Mouse (Mus musculus) bone marrow macrophage, adult 2 months (primary cell): ENCODE measurements around the gene Lrp1. TPM values are rescaled to one million over a fixed set of nuclear protein-coding genes. Genes with fewer than 3 reads are reported as not detected.
A peak's percentile ranks its signal among the peaks of the same experiment; 100 is the strongest.

Source experiments
- H3K27ac ChIP-seq: 2 replicates; pipeline ENCODE4 v1.5.1; 2012; ENCODE audit warnings: low read depth, low read length; ENCODE audit not compliant: insufficient read depth
- H3K4me1 ChIP-seq: 2 replicates; pipeline ENCODE4 v1.6.1; 2012; ENCODE audit warnings: low read length; ENCODE audit not compliant: control insufficient read depth, insufficient read depth
- H3K4me3 ChIP-seq: 2 replicates; pipeline ENCODE4 v1.5.1; 2012; ENCODE audit warnings: mild to moderate bottlenecking, low read length, moderate library complexity; ENCODE audit not compliant: insufficient read depth
- CTCF ChIP-seq: IDR thresholded peaks from 2 replicates; pipeline ENCODE4 v1.5.1; 2012; ENCODE audit warnings: low read depth, mild to moderate bottlenecking, low read length, moderate library complexity
- POLR2A ChIP-seq: IDR thresholded peaks from 2 replicates; pipeline ENCODE4 v1.6.1; 2012; ENCODE audit warnings: mild to moderate bottlenecking, low read depth, low read length, borderline replicate concordance
- polyA plus RNA-seq: library from polyadenylated mRNA; stranded (reverse); fragments of >200 nt; gene quantifications from 2 replicates; pipeline ENCODE4 v1.2.4, GENCODE M21; 2012; ENCODE audit not compliant: missing spikeins, insufficient read depth, insufficient read length

Gene Lrp1
- polyA plus RNA-seq, result 361 and 418 TPM in 2 replicates

GRCm38 (mm10) chr10:127620406-127621190, at the start of gene Lrp1:
Gene Lrp1 (minus strand): TSS chr10:127621148.
- Histone ChIP-seq H3K4me1 (peaks cover 28% of the 10 kb centered on the region), H3K4me3 (peak within 1 kb of the TSS; percentile 84), H3K27ac (peak within 1 kb of the TSS; percentile 99)
- TF ChIP-seq CTCF (no peak), POLR2A (0 out of 2 replicates have a peak, but pooled peaks have one; percentile 53)

GRCm38 (mm10) chr10:127670185-127670584, 49.2 kb upstream of the Lrp1 start:
- TF ChIP-seq POLR2A, result no peak
- TF ChIP-seq CTCF, result no peak
- Histone ChIP-seq H3K4me1 (peaks cover 7% of the 10 kb centered on the region), H3K4me3 (no peak overlapping the region), H3K27ac (no peak overlapping the region)

- TF ChIP-seq CTCF (no peak), POLR2A (no peak)
- H3K4me3 ChIP-seq, result peak overlapping the region; percentile 50
These were observed 48.2 kb upstream of the Lrp1 start for GRCm38 (mm10) chr10:127669170-127669569.

GRCm38 (mm10) chr10:127668093-127669050, 47.4 kb upstream of the Lrp1 start, which contains the start of gene Nab2:
Gene Nab2 (minus strand): TSS chr10:127668568.
- H3K4me3 ChIP-seq, result peak within 1 kb of the TSS; percentile 59
- TF ChIP-seq POLR2A (no peak), CTCF (0 out of 2 replicates have a peak, but pooled peaks have one; percentile 20)
- H3K4me1 ChIP-seq, result peaks cover 11% of the 10 kb centered on the region
- H3K27ac ChIP-seq, result peak within 1 kb of the TSS; percentile 96

More at GRCm38 (mm10) chr10:127669170-127669569, 48.2 kb upstream of the Lrp1 start:
- peak overlapping the region; percentile 96 for H3K27ac ChIP-seq
- H3K4me1 ChIP-seq, result peaks cover 11% of the 10 kb centered on the region

DNA sequence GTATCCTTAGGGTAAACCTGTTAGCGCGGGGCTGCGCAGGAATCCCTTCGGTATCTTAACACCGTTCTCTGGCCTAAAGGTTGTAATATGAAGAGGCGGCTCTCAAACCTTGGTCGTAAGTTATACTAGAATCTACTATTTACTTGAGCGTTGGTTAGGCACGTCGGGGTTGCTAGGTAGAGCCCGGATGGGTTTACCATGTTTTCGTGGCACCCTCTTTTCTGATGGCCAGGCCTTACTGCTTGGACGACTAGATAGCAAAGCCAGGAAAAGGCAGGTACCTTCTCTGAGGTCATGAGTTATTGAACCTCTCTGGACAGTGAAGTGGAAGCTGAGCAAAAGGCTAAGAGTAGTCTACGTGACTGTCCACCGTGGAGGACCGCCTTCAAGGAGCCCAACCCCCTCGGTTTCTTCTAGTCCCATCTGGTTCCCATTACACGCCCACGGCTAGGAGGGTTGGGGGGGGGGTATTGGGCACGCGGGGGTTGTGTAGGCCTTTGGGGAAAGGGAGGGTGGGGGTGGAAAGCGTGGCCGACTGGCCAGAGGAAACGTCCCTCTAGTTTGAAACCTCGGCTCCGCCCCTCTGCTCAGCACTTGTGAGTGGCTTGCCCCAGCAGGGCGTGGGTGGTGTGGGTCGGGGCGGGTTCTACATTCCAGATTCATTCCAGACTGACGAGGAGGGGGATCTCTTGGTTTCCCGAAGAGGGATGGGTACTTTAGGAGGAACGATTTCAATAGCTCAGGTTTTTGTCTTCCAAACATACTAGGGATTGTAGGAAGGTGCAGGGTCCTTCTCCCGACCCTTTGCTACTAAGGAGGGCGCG, 46.5 kb upstream of the Lrp1 start:
- Histone ChIP-seq H3K27ac (peak overlapping the region; percentile 96), H3K4me3 (peak overlapping the region; percentile 59), H3K4me1 (peaks cover 17% of the 10 kb centered on the region)
- TF ChIP-seq CTCF (no peak), POLR2A (no peak)

- H3K4me1 ChIP-seq, result peaks cover 22% of the 10 kb centered on the region
- peak within 1 kb of the TSS; percentile 96 for H3K27ac ChIP-seq
- peak within 1 kb of the TSS; percentile 65 for H3K4me3 ChIP-seq
- no peak for TF ChIP-seq CTCF
- no peak for TF ChIP-seq POLR2A
These were observed 45.7 kb upstream of the Lrp1 start, which contains the start of gene Nemp1 for GRCm38 (mm10) chr10:127666501-127667268. Gene Nemp1 (plus strand): TSS chr10:127666901.

DNA sequence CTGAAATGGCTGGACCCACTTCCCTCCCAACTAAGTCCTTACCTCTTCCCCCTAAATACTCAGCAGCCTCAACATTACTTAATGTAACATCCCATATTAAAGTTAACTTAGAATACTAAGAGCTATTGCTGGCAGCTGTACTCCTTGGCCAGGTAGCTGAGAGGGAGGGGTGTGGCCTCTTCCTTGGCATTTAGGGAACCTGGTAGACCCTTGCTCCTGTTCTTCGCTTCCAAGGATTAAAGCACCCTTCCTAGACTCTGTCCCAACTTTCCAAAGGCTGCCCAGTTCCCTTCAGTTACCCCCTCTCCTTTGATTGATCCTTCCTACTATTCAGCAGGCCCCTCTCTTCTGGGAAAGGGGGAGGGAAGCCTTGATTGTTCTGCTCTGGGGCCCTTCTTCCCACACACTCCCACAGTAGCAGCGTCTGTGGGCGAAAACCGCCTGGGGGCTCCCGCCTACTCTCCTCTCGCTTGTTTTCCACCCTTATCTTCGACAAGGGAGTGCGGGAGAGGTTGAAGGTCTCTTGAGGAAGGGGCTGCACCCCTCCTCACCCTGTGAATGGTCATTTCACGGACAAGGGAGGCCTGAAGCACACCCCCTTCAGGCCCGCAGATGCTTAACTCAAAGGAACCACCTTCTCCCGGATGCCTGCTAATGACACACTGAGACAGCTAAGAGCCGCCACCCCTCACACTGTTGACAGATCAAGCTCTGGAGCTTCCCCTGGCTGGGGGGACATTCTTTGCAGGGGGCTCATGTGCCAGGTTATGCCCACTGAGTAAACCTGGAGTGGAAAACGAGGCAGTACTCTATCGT, 44.6 kb upstream of the Lrp1 start:
- peak overlapping the region; percentile 63 for H3K27ac ChIP-seq
- H3K4me1 ChIP-seq, result peaks cover 25% of the 10 kb centered on the region
- 0 out of 2 replicates have a peak, but pooled peaks have one; percentile 6 for TF ChIP-seq CTCF
- TF ChIP-seq POLR2A, result no peak
- peak overlapping the region; percentile 65 for H3K4me3 ChIP-seq

GRCm38 (mm10) chr10:127664891-127665290, 43.9 kb upstream of the Lrp1 start:
- Histone ChIP-seq H3K4me1 (peaks cover 25% of the 10 kb centered on the region), H3K4me3 (peak overlapping the region; percentile 65), H3K27ac (no peak overlapping the region)
- no peak for TF ChIP-seq CTCF
- TF ChIP-seq POLR2A, result no peak
